Mouse (Mus musculus): ENCODE measurements around the gene Catspere2.

The Catspere2 gene

DNA sequence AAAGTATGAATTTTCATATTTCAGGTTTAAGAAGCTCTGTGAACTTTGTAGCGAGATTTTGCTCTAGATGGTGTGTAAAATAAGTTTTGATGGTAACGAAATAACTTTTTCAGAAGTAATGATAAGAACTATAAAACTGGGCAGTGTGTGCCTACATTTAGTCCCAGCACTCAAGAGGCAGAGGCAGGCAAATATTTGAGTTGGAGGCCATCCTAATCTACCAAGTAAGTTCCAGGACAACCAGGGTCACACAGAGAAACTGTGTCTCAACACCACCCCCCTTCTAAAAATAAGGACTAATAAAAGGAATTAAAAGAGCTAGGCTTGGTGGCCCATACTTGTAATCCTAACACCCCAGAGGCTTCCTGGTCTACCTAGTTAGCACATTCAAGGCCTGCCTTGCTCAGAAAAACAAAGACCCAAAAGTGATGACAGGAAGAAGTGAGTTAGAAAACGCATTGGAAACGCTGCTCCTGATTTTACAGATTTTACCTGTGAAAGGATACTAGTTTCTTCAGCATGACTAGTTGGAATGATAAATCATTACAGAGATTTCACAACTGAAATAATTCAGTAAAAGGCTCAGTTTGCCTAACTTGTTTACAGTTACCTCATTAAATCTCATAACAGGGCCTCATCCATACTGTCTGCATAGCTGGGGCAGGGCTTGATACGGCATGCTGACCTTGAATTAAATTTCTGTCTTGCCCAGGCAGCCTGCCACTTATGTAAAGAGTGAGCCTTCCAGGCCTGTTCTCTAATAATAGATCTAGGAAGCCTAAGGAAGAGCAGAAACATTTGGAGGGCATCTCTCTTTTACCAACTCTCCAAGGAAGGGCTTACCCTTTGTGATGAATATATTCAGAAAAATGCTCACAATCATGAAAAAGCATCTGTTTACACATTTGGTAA, 236.2 kb downstream of the Catspere2 start:
- DNase-seq (ENCODE audit: low read depth, low spot score) = no peak
